9 mouse cellular contexts compared by ENCODE assay signal in genomic region chr7:80439032-80439760, GRCm38 (mm10). TPM values are rescaled to one million over a fixed set of nuclear protein-coding genes. Genes with fewer than 3 reads are reported as not detected.
A peak's percentile ranks its signal among the peaks of the same experiment; 100 is the strongest.
DNase-seq lines count a peak whose midpoint lies in the region; ATAC-seq and TF ChIP-seq lines count a peak whose summit lies in the region.
"Had no signal": no experiment of that assay in that cellular context is flagged by ENCODE, and none has a peak within 500 bp of the region (broad histone marks: within the 10 kb centered on the region; RNA-seq: fewer than 3 reads in every experiment).

No protein-coding gene starts in this region.

- no peaks in the 10 kb centered on the region for H3K36me3 ChIP-seq in heart, embryonic 12.5 days
- H3K36me3 ChIP-seq in lung, embryonic 15.5 days, result no peaks in the 10 kb centered on the region
- no peaks in the 10 kb centered on the region for H3K36me3 ChIP-seq in limb, embryonic 14.5 days (ENCODE audit: control insufficient read depth, insufficient read depth, low read length)

- no peaks in the 10 kb centered on the region for H3K27me3 ChIP-seq in heart, embryonic 12.5 days (replicated peaks)
- no peaks in the 10 kb centered on the region for H3K27me3 ChIP-seq in lung, embryonic 15.5 days
- H3K27me3 ChIP-seq in limb, embryonic 14.5 days (ENCODE audit: control insufficient read depth, insufficient read depth, low read length), result no peaks in the 10 kb centered on the region

- intact Hi-C loops in heart, postnatal 25 days (cut with DNase I), result no loop called here

- H3K4me3 ChIP-seq in heart, embryonic 12.5 days, result peak overlapping the region; percentile 8; the same call in 1 of the 2 replicates
- no peak overlapping the region; the same call in 1 of the 2 replicates for H3K4me3 ChIP-seq in lung, embryonic 15.5 days
- H3K4me3 ChIP-seq in limb, embryonic 14.5 days (replicated peaks; ENCODE audit: low read length), result no peak overlapping the region
- H3K4me3 ChIP-seq: erythroblast, embryonic 14.5 days had no signal

- peak overlapping the region; percentile 39; the same call in 1 of the 2 replicates for H3K4me2 ChIP-seq in heart, embryonic 12.5 days
- H3K4me2 ChIP-seq in lung, embryonic 15.5 days, result peak overlapping the region; percentile 44
- H3K4me2 ChIP-seq in limb, embryonic 14.5 days (replicated peaks; ENCODE audit: low read depth, low read length, severe bottlenecking), result 0 out of 2 replicates have a peak overlapping the region, but pooled peaks have one; percentile 19

- no peaks in the 10 kb centered on the region for H3K9me3 ChIP-seq in heart, embryonic 12.5 days (replicated peaks)
- H3K9me3 ChIP-seq in lung, embryonic 15.5 days, result no peaks in the 10 kb centered on the region
- H3K9me3 ChIP-seq in limb, embryonic 14.5 days (ENCODE audit: control insufficient read depth, low read length), result no peaks in the 10 kb centered on the region

- H3K4me1 ChIP-seq in heart, embryonic 12.5 days (replicated peaks), result peaks cover 60% of the 10 kb centered on the region
- peaks cover 28% of the 10 kb centered on the region for H3K4me1 ChIP-seq in lung, embryonic 15.5 days
- peaks cover 27% of the 10 kb centered on the region for H3K4me1 ChIP-seq in limb, embryonic 14.5 days (ENCODE audit: control insufficient read depth, insufficient read depth, low read length)

- DNase-seq in heart, postnatal 25 days (ENCODE audit: low spot score), result no peak
- no peak for DNase-seq in lung, postnatal 14 days
- peak; percentile 27 for DNase-seq in brain, adult 2 months (ENCODE audit: low read depth, low spot score)
- DNase-seq in limb, embryonic 14.5 days (ENCODE audit: low spot score), result peak; percentile 52
- no peak for DNase-seq in spleen, postnatal 14 days (ENCODE audit: low spot score in 2 of 2)
- DNase-seq in cerebellum, adult 11-12 months, result no peak

- ATAC-seq in heart, embryonic 12.5 days (ENCODE audit: insufficient number of reproducible peaks, low FRiP score), result no peak
- ATAC-seq in lung, embryonic 15.5 days (ENCODE audit: borderline replicate concordance, extremely low read depth, low FRiP score, low TSS enrichment), result peak; percentile 40
- ATAC-seq in limb, embryonic 14.5 days (ENCODE audit: low FRiP score, low read depth), result 0 out of 2 replicates have a peak, but pooled peaks have one; percentile 16

- H3K9ac ChIP-seq in heart, embryonic 12.5 days, result no peak overlapping the region
- no peak overlapping the region for H3K9ac ChIP-seq in lung, embryonic 15.5 days
- no peak overlapping the region for H3K9ac ChIP-seq in limb, embryonic 14.5 days (ENCODE audit: low read depth, low read length, severe bottlenecking)

- H3K27ac ChIP-seq in heart, embryonic 12.5 days (ENCODE audit: poor library complexity, severe bottlenecking), result peak overlapping the region; percentile 14; the same call in 1 of the 2 replicates
- H3K27ac ChIP-seq in lung, embryonic 15.5 days, result 0 out of 2 replicates have a peak overlapping the region, but pooled peaks have one; percentile 3
- no peak overlapping the region for H3K27ac ChIP-seq in limb, embryonic 14.5 days (replicated peaks; ENCODE audit: low read depth, low read length)

- no peak for TF ChIP-seq POLR2A in limb, embryonic 14.5 days (IDR thresholded peaks at IDR 0.05; ENCODE audit: borderline replicate concordance, extremely low read depth, insufficient read depth, insufficient read length)

- WGBS in heart, embryonic 12.5 days, result 22% methylated on average over 14 of the region's 15 CpGs
- 24% methylated on average over 15 of the region's 15 CpGs for WGBS in lung, embryonic 15.5 days
- 21% methylated on average over 15 of the region's 15 CpGs for WGBS in limb, embryonic 14.5 days

RNA-seq across cellular contexts. Expression of gene Furin, which starts 34.0 kb away (rescaled TPM):
- 24.5 and 25.9 TPM in 2 replicates for polyA plus RNA-seq in heart, embryonic 12.5 days (2016; fragmentation: Nextera tagmentation; extraction: Ambion mirVana)
- 100 to 1,000 TPM; 106 to 118 TPM for total RNA-seq in heart, postnatal 25 days (2021)
- polyA plus RNA-seq in lung, embryonic 15.5 days (2015; fragmentation: Nextera tagmentation; extraction: Ambion mirVana), result 16.3 and 16.7 TPM in 2 replicates
- polyA plus RNA-seq in limb, embryonic 14.5 days (2012; rRNA removed), result 40.5 and 58.3 TPM in 2 replicates
- 17.0 and 19.8 TPM in 2 replicates for polyA plus RNA-seq in limb, embryonic 14.5 days (2014; fragmentation: Nextera tagmentation; extraction: Ambion mirVana)

RNA-seq across cellular contexts. Expression of gene Fes, which starts 51.5 kb away (rescaled TPM):
- 10.2 and 11.4 TPM in 2 replicates for polyA plus RNA-seq in heart, embryonic 12.5 days (2016; fragmentation: Nextera tagmentation; extraction: Ambion mirVana)
- total RNA-seq in heart, postnatal 25 days (2021), result 10 to 100 TPM; 11.9 to 13.6 TPM
- 15.2 and 17.8 TPM in 2 replicates for polyA plus RNA-seq in lung, embryonic 15.5 days (2015; fragmentation: Nextera tagmentation; extraction: Ambion mirVana)
- 23.5 and 26.0 TPM in 2 replicates for polyA plus RNA-seq in limb, embryonic 14.5 days (2012; rRNA removed)
- polyA plus RNA-seq in limb, embryonic 14.5 days (2014; fragmentation: Nextera tagmentation; extraction: Ambion mirVana), result 12.6 and 14.5 TPM in 2 replicates

Comparison
In these comparisons a context has a peak if more than half of its experiments do, and no peak if none do; other contexts are left out.
1. DNase-seq: peak in brain, adult 2 months (single experiment) and limb, embryonic 14.5 days (single experiment); none in heart, postnatal 25 days (single experiment), lung, postnatal 14 days (single experiment), spleen, postnatal 14 days (0 of 2) and cerebellum, adult 11-12 months (single experiment).
2. Peak in every context shown above with its lines, with median percentiles within 50 percentile points of each other: H3K4me2 ChIP-seq.